Mouse (Mus musculus): ENCODE measurements around the gene Obox8. TPM values are rescaled to one million over a fixed set of nuclear protein-coding genes. Genes with fewer than 3 reads are reported as not detected.

The Obox8 gene
- polyA plus RNA-seq (2014; fragmentation: Illumina TruSeq; extraction: RNeasy Lipid Tissue Mini Kit (QIAGEN cat#74804); ENCODE audit: low read depth, low replicate concordance) = not detected

GRCm38 (mm10) chr7:14333457-14333856 lies at the start of gene Obox8:
Gene Obox8 (minus strand): TSS chr7:14333557.

Other genes with a start within 250 kb of the Obox8 start
- gene Sult2a3, start 210.5 kb downstream of the Obox8 start, polyA plus RNA-seq (2014; fragmentation: Illumina TruSeq; extraction: RNeasy Lipid Tissue Mini Kit (QIAGEN cat#74804); ENCODE audit: low read depth, low replicate concordance) = not detected
- not detected for gene Sult2a6, start 78.7 kb downstream of the Obox8 start, polyA plus RNA-seq (2014; fragmentation: Illumina TruSeq; extraction: RNeasy Lipid Tissue Mini Kit (QIAGEN cat#74804); ENCODE audit: low read depth, low replicate concordance)
- gene Sult2a8, start 113.2 kb upstream of the Obox8 start, polyA plus RNA-seq (2014; fragmentation: Illumina TruSeq; extraction: RNeasy Lipid Tissue Mini Kit (QIAGEN cat#74804); ENCODE audit: low read depth, low replicate concordance) = 0.53 TPM
- gene Sult2a7, start 160.7 kb upstream of the Obox8 start, polyA plus RNA-seq (2014; fragmentation: Illumina TruSeq; extraction: RNeasy Lipid Tissue Mini Kit (QIAGEN cat#74804); ENCODE audit: low read depth, low replicate concordance) = not detected
- 0.08 TPM for gene Vmn1r90, start 229.9 kb upstream of the Obox8 start, polyA plus RNA-seq (2014; fragmentation: Illumina TruSeq; extraction: RNeasy Lipid Tissue Mini Kit (QIAGEN cat#74804); ENCODE audit: low read depth, low replicate concordance)